Mouse (Mus musculus): ENCODE data around the gene Creb5. TPM values are rescaled to one million over a fixed set of nuclear protein-coding genes. Genes with fewer than 3 reads are reported as not detected.

Gene Creb5
- polyA plus RNA-seq, 1 experiment from 2014 or later = 7.7 TPM

DNA sequence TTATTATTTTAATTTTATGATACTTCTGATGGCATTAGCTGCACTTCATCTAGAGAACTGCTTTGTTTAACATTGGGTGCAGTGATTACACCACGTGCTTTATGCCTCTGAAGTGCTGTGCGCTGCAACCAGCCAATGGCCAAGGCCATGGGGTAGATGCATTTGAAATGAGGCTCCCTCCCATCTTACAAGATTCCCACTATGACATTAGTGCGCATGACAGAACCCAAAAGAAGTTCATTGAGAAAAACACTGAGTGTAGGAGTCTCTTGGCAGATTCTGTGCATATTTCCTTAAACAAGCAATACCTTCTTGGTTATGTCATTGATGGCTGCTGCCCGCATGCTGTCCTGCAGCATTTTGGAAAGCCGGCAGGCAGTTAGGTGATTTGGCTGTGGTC, 19.6 kb downstream of the Creb5 start:
- Histone ChIP-seq H3K4me3 (ENCODE audit: low read depth, low read length) (no peak overlapping the region), H3K9ac (replicated peaks; ENCODE audit: low read depth, low read length) (no peak overlapping the region), H3K27me3 (ENCODE audit: control insufficient read depth, insufficient read depth, low read length) (no peaks in the 10 kb centered on the region), H3K9me3 (ENCODE audit: control insufficient read depth, low read length) (no peaks in the 10 kb centered on the region), H3K27ac (ENCODE audit: low read depth, low read length) (no peak overlapping the region), H3K36me3 (ENCODE audit: control insufficient read depth, insufficient read depth, low read length) (no peaks in the 10 kb centered on the region), H3K4me2 (ENCODE audit: low read depth, low read length) (no peak overlapping the region), H3K4me1 (ENCODE audit: control insufficient read depth, insufficient read depth, low read length) (no peaks in the 10 kb centered on the region)
- WGBS = 57% methylated on average over 5 of the region's 5 CpGs
- ATAC-seq (ENCODE audit: low read depth) = no peak

DNA sequence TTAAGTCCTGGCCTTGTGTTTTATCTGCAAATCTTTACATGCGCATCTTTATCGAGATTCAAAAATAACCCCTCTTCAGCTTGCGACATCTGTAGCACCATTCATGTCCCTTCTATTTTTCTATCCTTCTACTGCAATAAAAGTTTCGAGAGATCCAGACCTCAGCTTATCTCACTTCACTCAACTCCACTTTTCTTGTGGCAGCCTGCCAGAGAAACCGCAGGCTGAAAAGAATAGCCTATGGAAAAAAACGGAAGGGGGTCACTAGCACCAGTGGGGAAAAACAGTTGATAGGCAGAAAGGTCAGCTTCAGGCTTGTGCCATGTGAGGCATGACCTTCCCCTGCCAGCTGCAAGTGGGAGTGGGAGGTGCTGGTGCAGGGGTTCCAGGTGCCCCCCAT, 21.6 kb downstream of the Creb5 start:
- WGBS = 59% methylated on average over 6 of the region's 6 CpGs
- Histone ChIP-seq H3K4me2 (ENCODE audit: low read depth, low read length) (no peak overlapping the region), H3K27me3 (ENCODE audit: control insufficient read depth, insufficient read depth, low read length) (no peaks in the 10 kb centered on the region), H3K9ac (replicated peaks; ENCODE audit: low read depth, low read length) (no peak overlapping the region), H3K36me3 (ENCODE audit: control insufficient read depth, insufficient read depth, low read length) (no peaks in the 10 kb centered on the region), H3K4me3 (ENCODE audit: low read depth, low read length) (no peak overlapping the region), H3K27ac (ENCODE audit: low read depth, low read length) (no peak overlapping the region), H3K9me3 (ENCODE audit: control insufficient read depth, low read length) (no peaks in the 10 kb centered on the region), H3K4me1 (ENCODE audit: control insufficient read depth, insufficient read depth, low read length) (no peaks in the 10 kb centered on the region)
- no peak for ATAC-seq (ENCODE audit: low read depth)

DNA sequence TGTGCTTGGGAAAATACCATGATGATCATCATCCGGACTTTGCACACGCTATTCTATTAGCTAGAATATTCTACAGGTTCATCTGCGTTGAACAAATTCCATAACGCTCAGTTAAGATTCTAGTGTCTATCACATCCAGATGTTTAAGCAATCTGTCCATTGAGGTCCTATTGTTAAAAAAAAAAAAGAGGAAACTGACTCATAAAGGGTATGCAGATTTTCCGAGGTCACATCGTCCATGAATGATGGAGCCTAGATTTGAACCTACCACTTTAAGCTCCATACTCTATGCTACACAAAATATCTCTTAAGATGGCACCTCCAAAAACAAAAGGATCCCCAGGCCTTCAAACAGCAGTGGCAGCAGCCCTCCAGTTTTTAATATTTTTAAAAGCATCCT, 26.5 kb downstream of the Creb5 start:
- Histone ChIP-seq H3K9me3 (ENCODE audit: control insufficient read depth, low read length) (no peaks in the 10 kb centered on the region), H3K4me3 (ENCODE audit: low read depth, low read length) (no peak overlapping the region), H3K9ac (replicated peaks; ENCODE audit: low read depth, low read length) (no peak overlapping the region), H3K4me1 (ENCODE audit: control insufficient read depth, insufficient read depth, low read length) (no peaks in the 10 kb centered on the region), H3K36me3 (ENCODE audit: control insufficient read depth, insufficient read depth, low read length) (no peaks in the 10 kb centered on the region), H3K27me3 (ENCODE audit: control insufficient read depth, insufficient read depth, low read length) (no peaks in the 10 kb centered on the region), H3K27ac (ENCODE audit: low read depth, low read length) (no peak overlapping the region), H3K4me2 (ENCODE audit: low read depth, low read length) (no peak overlapping the region)
- WGBS = 89% methylated on average over 6 of the region's 6 CpGs
- no peak for ATAC-seq (ENCODE audit: low read depth)

DNA sequence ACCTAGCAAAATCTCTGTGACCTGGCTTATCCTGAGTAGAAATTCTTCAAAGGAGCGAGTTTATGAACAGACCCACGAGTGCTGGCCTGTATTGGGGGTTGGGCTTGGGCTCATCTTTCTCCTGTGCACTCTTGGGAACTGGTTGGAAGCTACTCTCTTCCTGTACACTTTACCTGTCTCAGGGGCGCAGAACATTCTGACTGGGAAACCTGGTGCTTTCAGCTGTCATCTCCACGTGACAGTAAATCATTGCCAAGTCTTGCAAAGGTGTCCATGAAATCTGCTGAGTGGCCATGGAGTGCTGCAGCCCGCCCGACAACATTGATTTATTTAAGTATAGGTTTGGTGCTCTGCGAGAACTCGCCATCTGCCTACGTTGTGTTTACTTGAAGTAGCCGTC, 27.1 kb downstream of the Creb5 start:
- no peak overlapping the region for H3K27ac ChIP-seq (ENCODE audit: low read depth, low read length)
- no peaks in the 10 kb centered on the region for H3K4me1 ChIP-seq (ENCODE audit: control insufficient read depth, insufficient read depth, low read length)
- no peak overlapping the region for H3K4me2 ChIP-seq (ENCODE audit: low read depth, low read length)
- no peaks in the 10 kb centered on the region for H3K27me3 ChIP-seq (ENCODE audit: control insufficient read depth, insufficient read depth, low read length)
- no peak overlapping the region for H3K4me3 ChIP-seq (ENCODE audit: low read depth, low read length)
- H3K9ac ChIP-seq (replicated peaks; ENCODE audit: low read depth, low read length) = no peak overlapping the region
- no peaks in the 10 kb centered on the region for H3K9me3 ChIP-seq (ENCODE audit: control insufficient read depth, low read length)
- H3K36me3 ChIP-seq (ENCODE audit: control insufficient read depth, insufficient read depth, low read length) = no peaks in the 10 kb centered on the region
- ATAC-seq (ENCODE audit: low read depth) = no peak
- WGBS = 75% methylated on average over 10 of the region's 10 CpGs

DNA sequence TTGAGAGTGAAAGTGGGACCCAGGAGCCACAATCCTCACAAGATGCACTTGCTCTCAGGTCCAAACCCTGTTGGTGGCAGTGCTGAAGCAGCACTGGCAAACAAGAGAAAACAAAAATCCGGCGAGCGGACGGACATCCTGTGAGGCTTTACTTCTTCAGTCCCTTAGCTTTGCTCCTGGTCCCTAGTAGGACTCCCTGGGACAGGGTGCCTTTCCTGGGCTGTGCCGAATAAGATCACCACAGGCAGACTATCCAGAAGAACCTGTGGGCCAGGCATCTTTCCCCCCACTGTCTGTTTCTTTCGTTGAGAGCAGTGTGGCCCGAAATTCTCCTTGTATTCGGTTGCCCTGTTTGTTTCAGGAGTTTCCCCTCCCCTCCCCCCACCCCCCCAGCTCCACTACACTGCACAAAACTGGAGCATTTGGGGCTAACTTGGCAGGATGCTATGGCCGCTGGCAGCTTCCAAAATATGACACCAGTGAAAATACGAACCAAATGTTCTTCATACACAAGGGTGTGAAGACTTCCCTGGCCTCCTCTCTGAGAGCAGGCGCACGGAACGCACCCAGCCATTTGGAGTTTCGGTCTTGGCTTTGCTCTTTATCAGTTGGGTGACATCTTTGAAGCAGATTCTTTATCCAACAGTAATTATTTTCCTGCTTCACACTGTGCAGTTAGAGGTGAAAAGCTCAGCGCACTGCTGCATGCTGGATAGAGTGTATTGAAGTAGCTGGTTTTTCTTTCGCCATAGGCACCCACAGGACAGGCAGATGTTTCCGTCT, 32.7 kb downstream of the Creb5 start:
- Histone ChIP-seq H3K4me2 (ENCODE audit: low read depth, low read length) (no peak overlapping the region), H3K4me1 (ENCODE audit: control insufficient read depth, insufficient read depth, low read length) (no peaks in the 10 kb centered on the region), H3K4me3 (ENCODE audit: low read depth, low read length) (no peak overlapping the region), H3K27me3 (ENCODE audit: control insufficient read depth, insufficient read depth, low read length) (no peaks in the 10 kb centered on the region), H3K9ac (replicated peaks; ENCODE audit: low read depth, low read length) (no peak overlapping the region), H3K9me3 (ENCODE audit: control insufficient read depth, low read length) (no peaks in the 10 kb centered on the region), H3K36me3 (ENCODE audit: control insufficient read depth, insufficient read depth, low read length) (no peaks in the 10 kb centered on the region), H3K27ac (ENCODE audit: low read depth, low read length) (no peak overlapping the region)
- ATAC-seq (ENCODE audit: low read depth) = no peak
- WGBS = 85% methylated on average over 17 of the region's 17 CpGs

DNA sequence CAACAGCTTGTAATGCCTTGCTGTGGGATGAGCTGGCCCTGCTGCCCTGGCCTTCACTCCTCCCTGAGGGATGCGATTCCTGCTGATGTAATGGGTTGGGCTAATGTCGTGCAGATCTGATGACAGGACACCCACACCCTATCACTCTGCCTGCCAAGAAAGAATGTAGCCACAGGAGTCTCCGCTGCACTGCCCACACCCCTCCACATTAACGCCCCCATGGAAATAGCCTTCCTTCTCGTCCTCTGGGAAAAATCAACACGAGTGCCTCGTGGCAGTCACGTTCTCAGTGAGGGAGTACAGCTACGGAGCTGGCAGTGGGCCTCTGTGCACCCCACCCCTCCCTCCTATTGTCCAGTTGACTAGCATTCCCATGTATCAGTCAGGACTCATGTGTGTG, 50.3 kb downstream of the Creb5 start:
- Histone ChIP-seq H3K27me3 (ENCODE audit: control insufficient read depth, insufficient read depth, low read length) (no peaks in the 10 kb centered on the region), H3K36me3 (ENCODE audit: control insufficient read depth, insufficient read depth, low read length) (no peaks in the 10 kb centered on the region), H3K9ac (replicated peaks; ENCODE audit: low read depth, low read length) (no peak overlapping the region), H3K27ac (ENCODE audit: low read depth, low read length) (no peak overlapping the region), H3K4me3 (ENCODE audit: low read depth, low read length) (no peak overlapping the region), H3K9me3 (ENCODE audit: control insufficient read depth, low read length) (no peaks in the 10 kb centered on the region), H3K4me1 (ENCODE audit: control insufficient read depth, insufficient read depth, low read length) (no peaks in the 10 kb centered on the region), H3K4me2 (ENCODE audit: low read depth, low read length) (no peak overlapping the region)
- 29% methylated on average over 9 of the region's 9 CpGs for WGBS
- ATAC-seq (ENCODE audit: low read depth) = no peak

DNA sequence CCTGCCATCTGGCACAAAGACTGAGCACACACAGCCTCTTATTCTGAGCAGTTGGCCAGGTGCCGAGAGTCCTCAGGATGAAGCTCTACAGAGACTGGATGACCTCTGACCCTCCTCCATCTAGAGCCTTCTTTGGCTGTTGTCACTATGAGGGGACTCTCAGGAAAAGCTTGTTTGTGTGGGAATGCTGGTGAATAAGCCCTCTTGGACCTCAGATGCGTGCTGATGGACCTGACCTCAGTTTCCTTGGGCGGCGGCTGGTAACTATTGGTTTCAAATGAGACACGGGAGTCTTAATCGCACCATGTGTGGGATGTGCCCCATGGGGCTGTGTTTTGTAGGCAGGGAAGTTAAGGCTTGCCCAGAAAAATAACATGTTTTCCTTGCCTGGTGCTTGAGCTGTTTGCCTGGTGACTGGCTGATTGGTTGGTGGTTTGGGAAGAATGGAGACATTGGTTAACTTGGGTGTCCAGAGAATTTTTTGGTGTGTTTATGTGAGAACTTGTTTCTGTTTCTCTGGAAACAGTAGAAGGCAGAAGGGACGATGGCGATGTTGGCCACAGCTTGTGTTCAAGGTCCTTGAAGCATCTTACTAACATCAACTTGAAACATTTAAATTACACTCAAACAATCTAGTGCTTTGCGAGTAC, 65.4 kb downstream of the Creb5 start:
- no peak for ATAC-seq (ENCODE audit: low read depth)
- H3K4me3 ChIP-seq (ENCODE audit: low read depth, low read length) = no peak overlapping the region
- no peak overlapping the region for H3K27ac ChIP-seq (ENCODE audit: low read depth, low read length)
- H3K4me1 ChIP-seq (ENCODE audit: control insufficient read depth, insufficient read depth, low read length) = no peaks in the 10 kb centered on the region
- H3K4me2 ChIP-seq (ENCODE audit: low read depth, low read length) = no peak overlapping the region
- no peaks in the 10 kb centered on the region for H3K9me3 ChIP-seq (ENCODE audit: control insufficient read depth, low read length)
- H3K27me3 ChIP-seq (ENCODE audit: control insufficient read depth, insufficient read depth, low read length) = no peaks in the 10 kb centered on the region
- WGBS = 78% methylated on average over 9 of the region's 9 CpGs
- no peak overlapping the region for H3K9ac ChIP-seq (replicated peaks; ENCODE audit: low read depth, low read length)
- no peaks in the 10 kb centered on the region for H3K36me3 ChIP-seq (ENCODE audit: control insufficient read depth, insufficient read depth, low read length)

DNA sequence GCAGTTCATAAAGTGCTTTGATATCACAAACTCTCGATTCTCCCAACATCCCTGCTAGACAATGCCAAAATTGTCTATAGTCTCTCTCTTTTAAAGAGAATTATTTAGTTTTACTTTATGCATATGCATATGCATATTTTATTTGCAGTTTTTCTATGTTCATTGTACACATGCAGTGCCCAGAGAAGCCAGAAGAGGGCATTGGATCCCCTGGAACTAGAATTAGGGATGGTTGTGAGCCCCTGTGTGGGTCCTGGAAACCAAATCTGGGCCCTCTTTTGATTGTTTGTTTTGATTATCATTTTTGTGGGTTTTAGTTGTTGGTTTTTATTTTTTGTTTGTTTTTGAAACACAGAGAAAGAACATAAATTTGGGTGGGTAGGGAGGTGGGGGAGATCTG, 69.3 kb downstream of the Creb5 start:
- ATAC-seq (ENCODE audit: low read depth) = no peak
- Histone ChIP-seq H3K4me1 (ENCODE audit: control insufficient read depth, insufficient read depth, low read length) (no peaks in the 10 kb centered on the region), H3K4me3 (ENCODE audit: low read depth, low read length) (no peak overlapping the region), H3K27me3 (ENCODE audit: control insufficient read depth, insufficient read depth, low read length) (no peaks in the 10 kb centered on the region), H3K36me3 (ENCODE audit: control insufficient read depth, insufficient read depth, low read length) (no peaks in the 10 kb centered on the region), H3K27ac (ENCODE audit: low read depth, low read length) (no peak overlapping the region), H3K9ac (replicated peaks; ENCODE audit: low read depth, low read length) (no peak overlapping the region), H3K4me2 (ENCODE audit: low read depth, low read length) (no peak overlapping the region), H3K9me3 (ENCODE audit: control insufficient read depth, low read length) (no peaks in the 10 kb centered on the region)
- WGBS = 95% methylated on average over 1 of the region's 1 CpGs

DNA sequence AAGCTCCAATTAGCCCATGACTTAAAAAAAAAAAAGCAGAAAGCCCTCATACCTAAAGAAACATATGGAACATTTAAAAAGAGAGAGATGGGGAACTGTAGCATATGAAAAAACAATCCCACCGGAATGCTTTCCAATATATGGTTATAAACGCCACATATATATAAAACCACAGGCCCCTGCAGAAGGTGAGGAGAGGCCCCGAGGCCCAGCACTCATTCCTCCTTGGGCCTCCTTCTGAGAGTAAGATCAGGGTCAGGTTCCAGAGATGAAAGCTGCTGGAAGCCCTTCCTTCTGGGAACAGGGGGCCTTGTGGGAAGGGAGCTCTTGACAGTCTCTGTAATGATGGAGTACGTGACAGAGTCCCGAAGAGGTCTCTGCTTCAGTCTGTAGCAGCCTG, 76.5 kb downstream of the Creb5 start:
- Histone ChIP-seq H3K4me1 (ENCODE audit: control insufficient read depth, insufficient read depth, low read length) (no peaks in the 10 kb centered on the region), H3K4me3 (ENCODE audit: low read depth, low read length) (no peak overlapping the region), H3K4me2 (ENCODE audit: low read depth, low read length) (no peak overlapping the region), H3K27me3 (ENCODE audit: control insufficient read depth, insufficient read depth, low read length) (no peaks in the 10 kb centered on the region), H3K9me3 (ENCODE audit: control insufficient read depth, low read length) (no peaks in the 10 kb centered on the region), H3K27ac (ENCODE audit: low read depth, low read length) (no peak overlapping the region), H3K9ac (replicated peaks; ENCODE audit: low read depth, low read length) (no peak overlapping the region), H3K36me3 (ENCODE audit: control insufficient read depth, insufficient read depth, low read length) (no peaks in the 10 kb centered on the region)
- no peak for ATAC-seq (ENCODE audit: low read depth)
- WGBS = 83% methylated on average over 5 of the region's 5 CpGs

All from neural tube, embryonic 14.5 days (tissue).